Mouse (Mus musculus) skeletal muscle tissue, adult 2 months (tissue): ENCODE measurements at regions not wholly inside any gene's neighbourhood (a gene's known extent, or its start where the extent isn't known, plus 50 kb on each side); places are given as distances from the start of the nearest gene placed in this dataset.
A peak's percentile ranks its signal among the peaks of the same experiment; 100 is the strongest.

ENCODE experiments used
- DNase-seq: peaks from one replicate; pipeline ENCODE4 v3.0.0-alpha.2; 2012; ENCODE audit warnings: low read depth, low spot score

GRCm38 (mm10) chr2:92544364-92545151 is 54.9 kb upstream of the Chst1 start:
- no peak for DNase-seq

GRCm38 (mm10) chr2:92540841-92541240 is 58.7 kb upstream of the Chst1 start:
- no peak for DNase-seq

GRCm38 (mm10) chr2:92531996-92532395 is 67.5 kb upstream of the Chst1 start:
- no peak for DNase-seq

GRCm38 (mm10) chr2:92530677-92531076 is 68.8 kb upstream of the Chst1 start:
- no peak for DNase-seq

- DNase-seq = no peak
These were observed 69.5 kb upstream of the Slc35c1 start for GRCm38 (mm10) chr2:92529670-92530322.

GRCm38 (mm10) chr2:92529071-92529641 is 68.8 kb upstream of the Slc35c1 start:
- peak; percentile 73 for DNase-seq

- DNase-seq = no peak
These were observed 67.9 kb upstream of the Slc35c1 start for GRCm38 (mm10) chr2:92528119-92528830.

- DNase-seq = no peak
These were observed 66.5 kb upstream of the Slc35c1 start for GRCm38 (mm10) chr2:92526676-92527395.

GRCm38 (mm10) chr2:92525628-92526027 is 65.3 kb upstream of the Slc35c1 start:
- no peak for DNase-seq

GRCm38 (mm10) chr2:92525062-92525623 is 64.8 kb upstream of the Slc35c1 start:
- DNase-seq = no peak

GRCm38 (mm10) chr2:92524346-92524905 is 64.1 kb upstream of the Slc35c1 start:
- DNase-seq = no peak

GRCm38 (mm10) chr2:92523321-92523895 is 63.1 kb upstream of the Slc35c1 start:
- DNase-seq = no peak

GRCm38 (mm10) chr2:92521527-92521926 is 61.2 kb upstream of the Slc35c1 start:
- no peak for DNase-seq

GRCm38 (mm10) chr2:92519396-92519795 is 59.1 kb upstream of the Slc35c1 start:
- no peak for DNase-seq

- DNase-seq = no peak
These were observed 58.6 kb upstream of the Slc35c1 start for GRCm38 (mm10) chr2:92518891-92519290.

- peak; percentile 38 for DNase-seq
These were observed 54.6 kb upstream of the Slc35c1 start for GRCm38 (mm10) chr2:92514961-92515360.

GRCm38 (mm10) chr2:92511771-92512744 is 51.7 kb upstream of the Slc35c1 start:
- DNase-seq = no peak
